Mouse (Mus musculus) adrenal gland, adult 18-20 months (tissue): Measurements from ENCODE around the gene Wbp1l. TPM values are rescaled to one million over a fixed set of nuclear protein-coding genes. Genes with fewer than 3 reads are reported as not detected.

Experiments used
- DNase-seq, 2 experiments: peaks; one replicate each; pipeline ENCODE4 v3.0.0; 2021 to 2022; ENCODE audit warnings: low spot score in 2 of 2
- total RNA-seq, 2 experiments: library from RNA; stranded (reverse); gene quantifications; 1 replicate in 1 of 2; 2 replicates in 1 of 2; pipeline ENCODE4 v1.2.3; 2021

Wbp1l gene
- total RNA-seq, 2 experiments from 2014 or later = 86.9 to 179 TPM

DNA sequence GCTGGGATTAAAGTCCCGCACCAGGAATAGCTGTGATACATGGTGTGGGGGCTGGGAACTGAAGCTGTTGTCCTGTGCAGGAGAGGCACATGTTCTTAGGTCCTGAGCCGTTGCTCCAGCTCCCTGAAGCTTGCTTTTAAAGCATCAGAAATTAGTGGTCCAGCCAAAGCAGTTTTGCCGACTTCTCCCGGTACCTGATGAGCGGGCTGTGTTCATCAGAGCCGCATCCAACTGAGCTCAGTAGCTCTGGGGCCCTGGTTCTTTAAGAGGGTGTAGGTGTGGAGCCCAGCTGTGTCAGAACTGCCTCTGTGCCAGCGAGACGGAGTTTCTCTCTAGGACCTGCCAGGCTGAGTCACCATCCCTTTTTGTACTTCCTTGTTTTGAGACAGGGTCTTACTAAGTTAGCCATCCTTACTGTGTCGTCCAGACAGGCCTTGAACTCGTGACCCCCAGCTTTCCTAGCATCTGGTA, 100.2 kb downstream of the Wbp1l start:
- no peak for DNase-seq

DNA sequence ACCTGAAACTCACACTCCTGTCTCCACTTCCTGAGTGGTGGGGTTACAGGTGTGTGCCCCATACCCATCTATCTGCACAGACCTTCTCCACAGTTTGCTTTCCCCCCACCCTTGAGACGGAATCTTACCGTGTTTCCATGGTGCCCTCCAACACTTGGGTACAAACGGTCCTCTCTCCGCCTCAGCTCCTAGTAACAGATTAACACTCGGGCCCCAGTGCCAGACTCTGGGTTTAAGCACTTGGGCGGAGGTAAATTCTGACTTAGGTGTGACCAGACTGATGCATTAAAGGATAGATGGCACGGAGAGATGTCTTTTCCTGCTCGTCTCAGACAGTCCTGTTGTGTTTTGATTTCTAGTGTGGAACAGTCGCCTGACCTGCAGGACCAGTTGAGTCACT, 102.3 kb downstream of the Wbp1l start:
- no peak for DNase-seq

DNA sequence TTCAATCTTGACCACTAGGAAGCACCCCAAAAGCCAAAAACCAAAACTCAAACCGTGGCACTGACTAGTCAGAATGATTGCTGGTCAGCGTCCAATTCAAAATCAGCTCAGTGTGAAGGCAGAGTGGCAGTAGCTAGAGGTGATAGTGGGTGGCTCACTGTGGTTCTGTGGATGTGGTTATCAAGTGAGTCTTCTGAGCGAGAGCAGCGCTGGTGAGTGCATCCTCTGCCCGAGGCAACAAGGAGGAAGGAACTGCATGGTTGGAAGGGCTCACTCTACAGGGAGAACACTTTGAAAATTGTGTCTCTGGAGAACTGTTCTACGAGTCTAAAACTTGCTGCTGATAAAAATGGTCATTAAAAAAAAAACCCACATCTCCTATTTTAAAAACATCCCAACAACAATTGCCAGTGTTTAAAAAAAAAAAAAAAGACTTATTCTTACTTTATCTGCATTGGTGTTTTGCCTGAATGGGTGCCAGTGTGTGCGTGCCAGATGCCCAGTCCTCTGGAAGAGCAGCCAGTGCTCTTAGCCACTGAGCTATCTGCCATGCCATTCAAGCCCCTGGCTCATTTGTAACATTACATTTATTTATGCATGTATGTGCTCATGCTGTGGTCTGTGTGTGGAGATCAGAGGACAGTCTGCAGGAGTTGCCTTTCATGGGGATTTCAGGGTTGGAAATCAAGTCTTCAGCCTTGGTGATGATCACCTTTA, 107.1 kb downstream of the Wbp1l start:
- DNase-seq = no peak

DNA sequence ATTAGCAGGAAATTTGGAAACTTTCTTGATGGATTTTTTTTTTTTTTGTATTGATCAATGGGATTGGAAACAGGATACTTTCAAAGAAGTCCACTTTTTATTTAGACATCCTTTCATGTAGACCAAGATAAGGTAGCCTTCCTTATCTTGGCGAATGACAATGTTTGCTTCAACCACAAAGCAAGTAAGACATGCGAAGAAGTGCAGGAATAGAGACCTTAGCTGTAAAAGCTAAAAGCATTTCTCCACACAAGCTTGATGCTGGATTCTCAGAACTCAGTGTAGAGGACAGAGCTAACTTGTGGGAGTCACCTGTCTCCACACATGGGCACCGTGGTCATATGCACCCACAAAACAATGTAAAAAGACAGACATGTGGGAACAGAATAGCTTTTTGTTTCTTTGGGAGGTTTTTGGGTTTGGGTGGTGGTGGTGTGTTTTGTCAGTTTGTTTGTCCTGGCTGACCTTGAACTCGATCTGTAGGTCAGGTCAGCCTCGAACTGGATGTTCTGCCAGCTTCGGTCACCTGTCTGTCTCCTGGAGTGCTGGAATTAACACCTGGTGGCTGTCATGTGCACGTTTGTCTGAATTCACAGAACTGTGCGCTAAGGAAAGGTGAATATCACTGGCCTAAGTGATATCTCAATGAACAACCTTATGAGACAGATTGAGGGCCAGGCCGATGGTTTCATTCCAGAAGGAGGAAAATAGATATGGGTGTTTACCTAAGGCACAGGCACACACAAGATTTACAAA, 107.8 kb downstream of the Wbp1l start:
- no peak for DNase-seq

Other genes starting within 250 kb of the Wbp1l start
- 1 to 10 TPM; 1.2 TPM for gene 2310034G01Rik, start 248.8 kb upstream of the Wbp1l start, total RNA-seq
- gene Actr1a, start 203.3 kb upstream of the Wbp1l start, total RNA-seq = 100 to 1,000 TPM; 121 to 122 TPM
- gene Sufu, start 202.2 kb upstream of the Wbp1l start, total RNA-seq = 10 to 100 TPM; 17.9 to 20.3 TPM
- gene Trim8, start 97.4 kb upstream of the Wbp1l start, total RNA-seq = 10 to 100 TPM; 46.5 to 56.8 TPM
- 10 to 100 TPM; 56.9 to 64.9 TPM for gene Arl3, start 25.9 kb upstream of the Wbp1l start, total RNA-seq
- 1 to 10 TPM; 8.1 to 8.3 TPM for gene Sfxn2, start 25.7 kb upstream of the Wbp1l start, total RNA-seq
- 1 to 10 TPM; 2.1 to 4.8 TPM for gene Cyp17a1, start 74.1 kb downstream of the Wbp1l start, total RNA-seq
- gene Borcs7, start 90.8 kb downstream of the Wbp1l start, total RNA-seq = 10 to 100 TPM; 11.4 to 13.4 TPM
- 10 to 100 TPM; 90.0 to 92.7 TPM for gene As3mt, start 108.4 kb downstream of the Wbp1l start, total RNA-seq
- gene Cnnm2, start 162.5 kb downstream of the Wbp1l start, total RNA-seq = 10 to 100 TPM; 34.8 to 50.8 TPM